Mouse (Mus musculus) liver, embryonic 12.5 days (tissue): Measurements from ENCODE around the gene Naa10. TPM values are rescaled to one million over a fixed set of nuclear protein-coding genes. Genes with fewer than 3 reads are reported as not detected.

ENCODE experiments used
- ATAC-seq: fragments of 200-750 bp; cut with Nextera tagmentation; 2 replicates; pipeline ENCODE4 v1.8.0; 2017; ENCODE audit warnings: moderate number of reproducible peaks, mild to moderate bottlenecking, moderate library complexity
- H3K27ac ChIP-seq: fragments of 300-500 bp; sonication (generic); 2 replicates; pipeline ENCODE4 v1.5.1; 2016; ENCODE audit warnings: mild to moderate bottlenecking
- H3K27me3 ChIP-seq: fragments of 300-500 bp; sonication (generic); replicated peaks from 2 replicates; pipeline ENCODE4 v1.6.1; 2016; ENCODE audit warnings: mild to moderate bottlenecking, moderate library complexity
- H3K36me3 ChIP-seq: fragments of 300-500 bp; sonication (generic); 2 replicates; pipeline ENCODE4 v1.6.1; 2016; ENCODE audit warnings: mild to moderate bottlenecking, moderate library complexity
- H3K4me1 ChIP-seq: fragments of 300-500 bp; sonication (generic); 2 replicates; pipeline ENCODE4 v1.6.1; 2016
- H3K4me2 ChIP-seq: fragments of 300-500 bp; sonication (generic); 2 replicates; pipeline ENCODE4 v1.6.1; 2016; ENCODE audit warnings: mild to moderate bottlenecking, moderate library complexity
- H3K4me3 ChIP-seq: fragments of 300-500 bp; sonication (generic); 2 replicates; pipeline ENCODE4 v1.5.1; 2016; ENCODE audit warnings: mild to moderate bottlenecking, moderate library complexity
- H3K9ac ChIP-seq: fragments of 300-500 bp; sonication (generic); 2 replicates; pipeline ENCODE4 v1.6.1; 2016; ENCODE audit warnings: mild to moderate bottlenecking, moderate library complexity
- H3K9me3 ChIP-seq: fragments of 300-500 bp; sonication (generic); replicated peaks from 2 replicates; pipeline ENCODE4 v1.6.1; 2016; ENCODE audit warnings: mild to moderate bottlenecking, moderate library complexity
- WGBS: fragments of 180-500 bp; shearing (Covaris S2); methylation state at CpG from one replicate; pipeline ENCODE4 v1.1.7; 2016; ENCODE audit not compliant: insufficient replicate concordance; 5-methylcytosine and 5-hydroxymethylcytosine counted together
- polyA plus RNA-seq: library from polyadenylated mRNA; unstranded; fragments of >200 nt; fragmentation: Nextera tagmentation; extraction: Ambion mirVana; gene quantifications from 2 replicates; pipeline ENCODE4 v1.2.1, GENCODE M21; 2016

Gene Naa10
- 140 and 148 TPM in 2 replicates for polyA plus RNA-seq

DNA sequence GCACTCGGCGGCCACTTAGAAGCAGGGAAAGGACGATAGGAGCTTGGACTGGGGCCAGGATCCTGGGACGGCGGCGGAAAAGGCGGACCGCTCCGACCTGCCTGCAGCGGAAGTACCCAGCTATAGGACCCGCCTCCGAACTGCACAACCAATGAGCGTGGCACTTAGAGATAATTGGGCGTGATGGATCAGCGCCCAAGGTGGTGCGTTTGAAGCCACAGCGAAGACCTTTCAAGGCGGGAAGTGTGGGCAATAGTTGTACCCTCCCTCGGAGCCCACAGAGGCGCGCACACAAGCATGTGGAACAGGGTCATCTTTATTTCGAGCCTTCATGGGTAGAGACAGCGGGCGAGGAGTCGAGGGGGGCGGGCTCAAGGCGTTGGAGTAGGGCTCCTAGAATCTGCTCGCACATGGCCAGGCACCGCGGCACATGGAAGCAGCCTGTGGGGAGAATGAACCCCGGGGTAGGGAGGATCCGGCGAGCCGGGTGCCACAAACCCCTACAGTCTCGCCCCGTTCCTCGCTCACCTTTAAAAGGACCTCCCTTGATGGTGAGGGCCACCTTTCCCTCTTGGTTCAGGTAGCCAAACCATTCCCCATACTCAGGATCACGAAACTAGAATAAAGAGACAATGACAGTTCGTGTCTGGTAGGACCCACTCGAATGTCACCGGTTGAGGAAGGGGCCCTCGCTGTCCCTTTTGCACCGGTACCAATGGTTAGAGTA lies at the start of gene Naa10, which contains the start of gene Arhgap4:
Naa10 (minus strand) TSS at position 122 of the 727 bp plus-strand sequence.
Arhgap4 (minus strand) TSS at position 48 of the 727 bp plus-strand sequence.
- Histone ChIP-seq H3K9me3 (no peaks in the 10 kb centered on the region), H3K9ac (peak within 1 kb of the TSS; percentile 76), H3K36me3 (peaks cover 32% of the 10 kb centered on the region), H3K4me2 (peak within 1 kb of the TSS; percentile 81), H3K4me3 (peak within 1 kb of the TSS; percentile 69), H3K27ac (peak within 1 kb of the TSS; percentile 81), H3K27me3 (0 out of 2 replicates have a peak, but pooled peaks cover 6% of the 10 kb centered on the region), H3K4me1 (peaks cover 11% of the 10 kb centered on the region)
- WGBS: 5% methylated on average over 43 of the region's 43 CpGs
- peak; percentile 97 for ATAC-seq

DNA sequence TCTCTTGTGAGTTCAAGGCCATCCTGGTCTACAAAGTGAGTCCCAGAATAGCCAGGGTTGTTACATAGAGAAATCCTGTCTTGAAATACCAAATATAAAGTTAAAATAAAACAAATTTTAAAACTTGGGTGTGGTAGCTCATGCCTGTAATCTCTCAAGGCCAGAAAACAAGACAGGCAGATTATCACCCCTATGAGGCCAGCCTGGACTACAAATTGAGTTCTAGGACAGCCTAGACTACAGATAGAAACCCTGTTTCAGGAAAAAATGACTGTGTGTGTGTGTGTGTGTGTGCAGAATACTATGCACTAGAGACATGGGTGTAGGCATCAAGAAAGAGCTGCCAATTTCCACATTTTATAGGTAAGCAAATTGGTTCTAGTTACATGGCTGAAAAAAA lies 49.0 kb upstream of the Naa10 start:
- H3K9me3 ChIP-seq: no peaks in the 10 kb centered on the region
- H3K4me3 ChIP-seq: no peak overlapping the region
- H3K9ac ChIP-seq: peak overlapping the region; percentile 35; the same call in 1 of the 2 replicates
- peaks cover 9% of the 10 kb centered on the region; the same call in 1 of the 2 replicates for H3K27me3 ChIP-seq
- no peaks in the 10 kb centered on the region for H3K36me3 ChIP-seq
- peaks cover 35% of the 10 kb centered on the region for H3K4me1 ChIP-seq
- H3K27ac ChIP-seq: peak overlapping the region; percentile 99
- peak overlapping the region; percentile 53 for H3K4me2 ChIP-seq
- ATAC-seq: peak; percentile 48

- peak; percentile 64 for ATAC-seq
- H3K27ac ChIP-seq: peak overlapping the region; percentile 99
Observed at GRCm38 (mm10) chrX:73969729-73970128, 48.0 kb upstream of the Naa10 start.

DNA sequence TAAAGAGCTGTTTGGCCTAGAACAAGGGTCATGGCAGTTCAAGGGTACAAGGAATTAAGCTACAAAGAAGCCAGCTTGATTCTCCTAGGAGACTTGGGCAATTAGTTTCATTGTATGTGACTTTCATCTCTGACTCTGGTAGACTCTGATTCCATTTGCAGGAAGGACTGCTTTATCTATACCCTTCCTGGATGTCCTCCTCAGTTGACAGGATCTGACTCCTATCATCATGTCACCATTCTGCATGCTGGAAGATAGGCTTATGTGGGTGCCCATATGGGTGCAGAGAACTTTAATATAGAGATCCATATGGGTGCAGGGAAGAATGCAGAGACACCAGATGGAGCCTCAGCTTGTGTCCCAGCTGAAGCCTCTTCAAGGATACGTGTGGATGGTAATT lies 47.4 kb upstream of the Naa10 start:
- Histone ChIP-seq H3K9ac (0 out of 2 replicates have a peak overlapping the region, but pooled peaks have one; percentile 48), H3K36me3 (peaks cover 3% of the 10 kb centered on the region), H3K4me3 (no peak overlapping the region), H3K9me3 (no peaks in the 10 kb centered on the region), H3K4me1 (peaks cover 40% of the 10 kb centered on the region), H3K4me2 (peak overlapping the region; percentile 53), H3K27me3 (peaks cover 9% of the 10 kb centered on the region; the same call in 1 of the 2 replicates), H3K27ac (peak overlapping the region; percentile 99)
- peak; percentile 26; the same call in 1 of the 2 replicates for ATAC-seq
- 38% methylated on average over 1 of the region's 1 CpGs for WGBS

More at GRCm38 (mm10) chrX:73969729-73970128, 48.0 kb upstream of the Naa10 start:
- Histone ChIP-seq H3K9ac (peak overlapping the region; percentile 48; the same call in 1 of the 2 replicates), H3K4me3 (no peak overlapping the region), H3K4me1 (peaks cover 35% of the 10 kb centered on the region), H3K27me3 (peaks cover 9% of the 10 kb centered on the region; the same call in 1 of the 2 replicates), H3K4me2 (peak overlapping the region; percentile 53), H3K36me3 (no peaks in the 10 kb centered on the region), H3K9me3 (no peaks in the 10 kb centered on the region)
- 12% methylated on average over 2 of the region's 2 CpGs for WGBS

DNA sequence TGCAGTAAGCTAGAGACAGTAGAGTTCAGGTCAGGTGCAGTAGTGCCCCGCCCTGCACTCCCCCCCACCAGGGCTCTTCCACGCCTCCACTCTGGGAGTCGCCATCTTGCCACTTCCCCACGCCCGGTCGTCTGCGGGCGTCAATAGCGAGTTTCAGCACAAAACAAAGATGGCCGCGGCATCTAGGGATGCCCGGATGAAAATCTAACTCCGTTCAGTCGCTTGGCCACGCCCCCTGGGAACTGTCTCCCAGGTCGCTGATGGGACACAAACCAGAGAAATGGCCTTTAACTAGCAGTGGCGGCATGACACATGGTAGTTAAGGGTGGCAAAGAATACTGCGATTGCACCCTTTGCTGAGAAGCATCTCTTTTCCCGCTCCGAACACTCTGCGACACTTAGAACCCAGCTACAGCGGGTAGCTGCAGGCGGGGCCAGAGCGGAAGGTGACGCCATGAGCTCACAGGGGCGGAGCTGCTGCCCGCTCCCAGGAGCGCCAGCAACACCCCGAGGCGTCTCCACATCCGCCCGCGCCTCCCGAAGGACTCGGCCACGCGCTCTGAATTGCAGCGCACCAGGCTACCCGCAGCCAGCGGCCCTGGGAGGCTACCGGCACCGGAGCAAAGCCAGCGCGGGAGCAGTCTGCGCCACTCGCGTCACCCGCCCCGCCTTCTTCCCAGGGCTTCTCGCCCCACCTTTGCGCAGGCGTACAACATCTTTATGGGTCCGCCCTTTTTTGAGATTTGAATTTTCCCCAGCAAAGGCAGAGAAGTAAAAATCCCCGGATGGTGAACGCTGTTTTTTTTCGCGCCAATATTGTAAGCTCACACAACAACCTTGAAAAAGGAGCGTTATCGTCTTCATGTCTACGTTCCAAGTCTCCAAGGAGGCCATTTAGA lies 45.7 kb upstream of the Naa10 start:
- peak overlapping the region; percentile 86 for H3K9ac ChIP-seq
- 3% methylated on average over 60 of the region's 60 CpGs for WGBS
- H3K4me2 ChIP-seq: peak overlapping the region; percentile 78
- peak; percentile 76 for ATAC-seq
- H3K27ac ChIP-seq: peak overlapping the region; percentile 99
- peaks cover 20% of the 10 kb centered on the region for H3K36me3 ChIP-seq
- H3K27me3 ChIP-seq: peaks cover 12% of the 10 kb centered on the region; the same call in 1 of the 2 replicates
- peaks cover 58% of the 10 kb centered on the region for H3K4me1 ChIP-seq
- peak overlapping the region; percentile 82 for H3K4me3 ChIP-seq
- no peaks in the 10 kb centered on the region for H3K9me3 ChIP-seq

DNA sequence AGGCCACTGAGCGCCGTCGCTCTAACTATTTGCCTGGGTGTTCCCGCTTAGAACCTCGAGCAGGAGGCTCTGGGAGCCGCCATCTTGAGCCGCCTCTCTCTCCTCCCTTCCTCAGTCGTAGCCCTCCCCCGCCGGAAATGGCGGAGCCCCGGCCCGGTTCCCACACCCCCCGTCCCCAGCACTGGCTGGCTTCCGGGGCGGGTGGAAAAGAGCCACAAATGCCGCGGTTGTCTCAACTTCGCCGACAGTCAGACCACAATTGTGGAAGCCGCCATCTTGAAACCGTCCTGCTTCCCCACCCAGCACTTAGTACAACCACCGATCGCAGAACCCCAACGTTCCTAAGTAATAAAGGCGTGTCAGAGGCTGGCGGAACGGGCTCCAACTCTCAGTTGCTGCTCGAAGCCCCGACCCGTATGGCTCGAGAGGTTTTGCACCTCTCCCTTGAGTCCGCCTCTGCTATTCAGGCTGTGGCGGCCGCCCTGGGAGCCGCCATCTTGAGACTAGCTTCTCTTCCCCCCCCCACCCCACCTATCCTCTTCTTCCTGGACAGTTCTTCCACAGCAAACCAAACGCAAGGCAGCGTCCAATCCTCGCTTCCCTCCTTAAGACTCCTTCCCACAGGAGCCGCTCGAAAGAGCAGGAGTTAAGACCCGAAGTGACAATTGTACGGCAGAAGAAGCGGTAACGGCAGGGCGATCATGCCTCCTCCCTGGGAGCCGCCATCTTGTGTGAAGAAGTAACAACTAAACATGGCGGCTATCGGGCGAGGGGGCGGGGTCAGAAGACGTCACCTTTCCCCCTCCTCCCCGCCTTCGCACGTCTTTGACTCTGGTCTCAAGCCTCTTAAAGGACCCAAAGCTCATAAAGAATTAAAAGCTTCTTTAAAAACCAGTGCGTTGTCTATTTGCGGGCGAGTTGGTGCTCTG lies 44.8 kb upstream of the Naa10 start, which contains the start of gene Hcfc1:
Hcfc1 (minus strand) TSS at position 110 of the 929 bp plus-strand sequence.
- peak; percentile 42 for ATAC-seq
- 7% methylated on average over 58 of the region's 58 CpGs for WGBS

DNA sequence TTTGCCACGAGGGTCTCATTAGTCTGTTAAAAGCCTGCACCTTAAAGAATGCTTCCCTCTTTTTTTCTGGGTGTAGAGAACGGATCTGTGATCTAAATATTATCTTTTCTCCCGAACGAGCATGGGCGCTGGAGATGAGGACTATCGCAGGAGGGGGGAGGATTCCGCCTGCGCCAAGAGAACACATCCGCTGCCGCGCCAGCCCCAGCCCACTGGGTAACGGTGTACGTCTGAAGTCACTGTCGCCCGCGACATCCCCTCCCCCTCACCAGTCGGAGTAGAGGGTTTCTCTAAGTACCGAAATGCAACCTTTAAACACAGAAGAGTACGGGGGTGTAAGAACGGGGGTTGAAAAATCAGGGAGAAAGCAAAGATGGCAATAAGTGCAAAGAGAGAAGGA lies 43.6 kb upstream of the Naa10 start:
- no peak for ATAC-seq
- no peaks in the 10 kb centered on the region for H3K9me3 ChIP-seq
- peak overlapping the region; percentile 86 for H3K9ac ChIP-seq
- peak overlapping the region; percentile 99 for H3K27ac ChIP-seq
- peak overlapping the region; percentile 78 for H3K4me2 ChIP-seq
- H3K4me1 ChIP-seq: peaks cover 48% of the 10 kb centered on the region
- peaks cover 41% of the 10 kb centered on the region for H3K36me3 ChIP-seq
- 9% methylated on average over 20 of the region's 20 CpGs for WGBS
- H3K27me3 ChIP-seq: peaks cover 12% of the 10 kb centered on the region; the same call in 1 of the 2 replicates
- peak overlapping the region; percentile 82 for H3K4me3 ChIP-seq

More for the DNA sequence above, 44.8 kb upstream of the Naa10 start, which contains the start of gene Hcfc1:
- H3K4me3 ChIP-seq: peak within 1 kb of the TSS; percentile 82
- H3K9me3 ChIP-seq: no peaks in the 10 kb centered on the region
- peaks cover 58% of the 10 kb centered on the region for H3K4me1 ChIP-seq
- peaks cover 12% of the 10 kb centered on the region; the same call in 1 of the 2 replicates for H3K27me3 ChIP-seq
- peak within 1 kb of the TSS; percentile 78 for H3K4me2 ChIP-seq
- peak within 1 kb of the TSS; percentile 86 for H3K9ac ChIP-seq
- peak within 1 kb of the TSS; percentile 99 for H3K27ac ChIP-seq
- peaks cover 29% of the 10 kb centered on the region for H3K36me3 ChIP-seq

DNA sequence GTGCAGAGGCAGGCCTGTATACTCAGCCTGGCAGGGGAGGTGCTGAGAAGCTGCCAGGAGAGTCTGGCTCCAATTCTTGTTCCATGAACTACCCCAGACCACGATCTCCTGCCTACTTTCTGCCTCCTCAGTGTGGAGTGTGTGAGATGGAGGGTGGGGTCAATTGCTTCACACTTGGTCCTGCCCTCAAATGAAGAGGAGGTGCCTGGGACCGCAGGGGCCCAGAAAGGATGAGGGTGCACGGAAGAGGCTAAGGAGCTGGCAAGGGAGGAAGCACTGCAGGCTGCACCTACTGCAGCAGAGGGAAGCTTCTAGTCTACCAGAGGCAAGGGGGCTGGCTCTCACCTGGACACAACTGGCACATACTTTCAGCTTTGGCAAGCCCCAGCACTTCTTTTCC lies 42.6 kb upstream of the Naa10 start:
- peaks cover 51% of the 10 kb centered on the region for H3K36me3 ChIP-seq
- H3K9me3 ChIP-seq: no peaks in the 10 kb centered on the region
- peaks cover 42% of the 10 kb centered on the region for H3K4me1 ChIP-seq
- H3K4me2 ChIP-seq: peak overlapping the region; percentile 78
- peak overlapping the region; percentile 99 for H3K27ac ChIP-seq
- WGBS: 22% methylated on average over 3 of the region's 3 CpGs
- H3K27me3 ChIP-seq: peaks cover 12% of the 10 kb centered on the region; the same call in 1 of the 2 replicates
- H3K4me3 ChIP-seq: peak overlapping the region; percentile 82
- ATAC-seq: peak; percentile 67
- H3K9ac ChIP-seq: peak overlapping the region; percentile 86

DNA sequence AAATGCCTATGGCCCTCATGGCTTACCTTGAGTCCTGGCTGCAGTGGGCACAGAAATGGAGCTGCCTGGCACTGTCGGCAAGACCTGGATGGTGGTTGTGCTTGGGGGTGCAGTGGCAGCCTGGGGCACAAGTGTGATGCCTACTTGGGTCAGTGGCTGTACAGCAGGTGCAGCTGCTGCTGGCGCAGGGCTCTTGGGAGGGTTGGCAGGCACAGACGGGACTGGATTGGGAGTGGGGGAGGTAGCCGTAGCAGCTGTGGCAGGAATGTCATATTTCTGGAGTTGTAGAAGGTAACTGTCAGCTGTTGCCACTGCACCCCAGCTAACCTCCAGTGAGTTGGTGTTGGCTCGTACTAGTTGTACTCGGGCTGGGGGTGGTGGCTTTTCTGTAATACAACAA lies 33.2 kb upstream of the Naa10 start:
- no peak overlapping the region for H3K4me2 ChIP-seq
- H3K27me3 ChIP-seq: no peaks in the 10 kb centered on the region
- no peak overlapping the region for H3K4me3 ChIP-seq
- H3K36me3 ChIP-seq: peaks cover 100% of the 10 kb centered on the region
- WGBS: 92% methylated on average over 6 of the region's 6 CpGs
- no peak overlapping the region for H3K9ac ChIP-seq
- H3K27ac ChIP-seq: no peak overlapping the region
- no peaks in the 10 kb centered on the region for H3K4me1 ChIP-seq
- ATAC-seq: no peak
- H3K9me3 ChIP-seq: no peaks in the 10 kb centered on the region

GRCm38 (mm10) chrX:73952603-73953002 lies 30.9 kb upstream of the Naa10 start:
- WGBS: 79% methylated on average over 5 of the region's 5 CpGs

DNA sequence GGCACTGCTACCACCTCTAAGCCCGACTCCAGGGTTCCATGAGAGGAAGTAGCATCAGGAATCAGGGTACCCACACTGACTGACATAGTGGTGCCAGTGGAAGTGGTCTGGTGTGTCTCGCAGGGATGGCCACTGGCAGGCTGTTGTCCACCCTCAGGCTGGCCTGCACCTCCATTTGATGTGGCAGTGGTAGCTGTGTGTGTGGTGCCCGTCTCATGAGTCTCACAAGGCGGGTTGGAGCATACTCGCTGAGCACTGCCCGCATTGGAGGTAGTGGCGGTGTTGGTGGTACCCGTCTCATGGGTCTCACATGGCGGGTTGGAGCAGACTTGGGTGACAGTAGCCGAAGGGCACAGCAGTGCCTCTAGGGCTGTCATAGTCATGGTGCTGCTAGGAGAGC lies 27.6 kb upstream of the Naa10 start:
- Histone ChIP-seq H3K36me3 (peaks cover 100% of the 10 kb centered on the region), H3K4me1 (peaks cover 5% of the 10 kb centered on the region), H3K27me3 (no peaks in the 10 kb centered on the region), H3K9me3 (no peaks in the 10 kb centered on the region), H3K4me3 (no peak overlapping the region), H3K4me2 (no peak overlapping the region), H3K9ac (no peak overlapping the region), H3K27ac (no peak overlapping the region)
- WGBS: 87% methylated on average over 10 of the region's 10 CpGs
- ATAC-seq: no peak

More at GRCm38 (mm10) chrX:73952603-73953002, 30.9 kb upstream of the Naa10 start:
- Histone ChIP-seq H3K27me3 (no peaks in the 10 kb centered on the region), H3K4me3 (no peak overlapping the region), H3K9me3 (no peaks in the 10 kb centered on the region), H3K27ac (no peak overlapping the region), H3K4me1 (peaks cover 4% of the 10 kb centered on the region), H3K36me3 (peaks cover 100% of the 10 kb centered on the region), H3K9ac (no peak overlapping the region), H3K4me2 (no peak overlapping the region)
- no peak for ATAC-seq
